Mouse (Mus musculus): Measurements from ENCODE around the gene Ppp1r3c.

- TF ChIP-seq POLR2A (IDR thresholded peaks at IDR 0.05; ENCODE audit: low read depth, low read length) (no peak), CTCF (IDR thresholded peaks at IDR 0.05; ENCODE audit: borderline replicate concordance, insufficient read depth, low read length) (no peak)
These were observed 20.2 kb downstream of the Ppp1r3c start for GRCm38 (mm10) chr19:36716221-36716620.

Measured in embryonic fibroblast, embryonic 13.5 days (primary cell).